Mouse (Mus musculus) cerebellum, adult 8-10 months (tissue): ENCODE results near the gene Hmx1.

Experiments used
- DNase-seq: peaks from one replicate; pipeline ENCODE4 v3.0.0; 2022

Gene Hmx1

DNA sequence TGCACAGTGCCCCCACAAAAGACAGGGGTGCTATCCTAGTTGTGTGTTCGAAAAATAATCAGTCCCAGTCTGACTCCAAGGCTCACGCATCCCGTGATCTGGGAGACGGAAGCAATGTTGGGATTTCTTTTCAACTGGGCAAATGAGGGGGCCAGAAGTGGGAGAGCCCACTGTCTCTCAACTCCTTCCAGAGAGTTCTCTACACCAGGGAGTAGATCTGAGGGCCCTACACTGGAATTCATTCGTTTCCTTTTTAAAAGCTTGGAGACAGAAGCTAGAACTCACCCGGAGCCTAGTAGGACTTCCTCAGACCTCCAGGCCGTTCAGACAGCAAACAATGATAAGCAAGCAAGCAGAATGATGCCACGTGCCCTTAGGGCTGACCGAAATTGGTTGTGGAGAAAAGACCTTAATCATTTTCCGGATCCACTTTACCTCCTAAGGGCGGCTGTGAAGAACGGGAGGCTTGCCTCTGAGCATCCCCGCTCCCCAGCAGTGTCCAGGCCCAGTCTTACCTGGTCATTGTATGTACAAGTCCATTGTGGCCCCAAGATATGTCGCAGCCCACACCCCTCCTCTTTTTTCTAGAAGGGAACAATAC is 9.5 kb downstream of the Hmx1 start:
- DNase-seq, result no peak

GRCm38 (mm10) chr5:35399061-35399460 is 10.2 kb downstream of the Hmx1 start:
- no peak for DNase-seq

DNA sequence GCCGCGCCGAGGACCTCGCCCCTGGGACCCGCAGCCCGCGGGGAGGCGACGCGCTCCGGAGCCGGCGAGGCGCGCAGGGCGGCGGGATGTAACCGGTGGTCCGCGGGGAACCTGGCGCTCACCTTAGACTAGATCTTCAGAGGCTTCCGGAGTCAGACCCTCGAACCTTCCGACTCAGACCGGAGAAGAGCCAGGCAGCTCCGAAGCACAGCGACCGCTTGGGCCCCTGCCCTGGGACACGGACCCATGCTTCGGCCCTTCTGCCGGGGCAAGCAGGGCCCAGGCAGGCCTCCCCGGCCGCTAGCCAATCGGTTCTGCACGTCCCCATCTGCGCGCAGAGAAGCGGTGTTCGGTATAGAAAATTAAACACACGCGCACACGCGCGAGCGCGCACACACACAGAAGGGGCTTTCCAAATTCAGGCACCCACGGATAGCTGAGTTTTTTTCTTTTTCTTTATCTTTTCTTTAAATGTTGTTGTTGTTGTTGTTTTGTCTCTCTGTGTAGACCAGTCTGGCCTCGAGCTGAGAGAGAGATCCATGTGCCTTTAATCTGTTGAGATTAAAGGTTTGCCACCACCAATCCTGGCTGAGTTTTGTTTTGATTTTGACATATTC is 10.9 kb downstream of the Hmx1 start:
- DNase-seq, result no peak

GRCm38 (mm10) chr5:35401240-35401639 is 12.3 kb downstream of the Hmx1 start:
- no peak for DNase-seq

DNA sequence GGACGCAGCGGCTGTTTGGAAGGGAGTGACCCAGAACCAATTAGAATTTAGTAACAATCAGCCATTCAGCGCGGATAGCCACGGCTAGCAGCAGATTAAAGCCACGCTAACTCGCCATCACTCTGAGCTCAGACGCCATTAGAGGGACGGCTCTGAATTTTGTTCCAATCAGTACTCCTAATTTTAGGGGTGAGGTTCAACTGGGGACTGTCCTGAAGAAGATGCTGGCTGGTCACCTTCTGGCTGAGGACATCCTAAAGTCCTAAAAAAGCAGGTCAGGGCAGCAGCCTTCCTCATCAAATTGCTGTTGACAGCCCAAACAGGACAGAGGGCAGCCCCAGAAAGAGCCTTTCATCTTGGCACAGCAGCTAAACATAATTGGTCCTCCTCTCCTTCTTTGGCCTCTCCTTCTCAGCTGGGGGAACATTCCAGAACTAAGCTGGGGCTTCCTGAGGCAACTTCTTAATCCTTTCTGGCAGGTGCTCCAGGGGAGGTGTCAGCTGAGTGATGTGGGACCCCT is 18.6 kb downstream of the Hmx1 start:
- no peak for DNase-seq

DNA sequence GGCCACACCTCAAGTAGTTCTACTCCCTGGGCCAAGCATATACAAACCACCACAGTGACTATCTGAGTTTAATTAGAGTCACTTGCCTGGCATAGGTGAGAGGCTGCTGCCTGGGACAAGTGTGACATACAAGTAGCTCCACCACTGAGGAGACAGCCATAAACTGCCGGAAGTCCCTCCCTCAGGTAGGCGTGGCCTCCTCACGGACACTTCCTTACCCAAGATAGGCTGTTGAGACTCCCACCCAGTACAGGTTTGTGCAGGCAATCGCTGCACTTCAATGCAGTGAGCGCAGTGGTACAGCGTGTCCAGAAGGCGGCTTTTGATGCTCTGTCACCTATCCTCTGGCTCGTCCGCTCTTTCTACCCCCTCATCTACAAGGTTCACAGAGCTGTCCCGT is 22.1 kb downstream of the Hmx1 start:
- no peak for DNase-seq

- no peak for DNase-seq
Measured at GRCm38 (mm10) chr5:35412833-35413232, 23.9 kb downstream of the Hmx1 start.

- no peak for DNase-seq
Measured at GRCm38 (mm10) chr5:35417707-35418106, 28.8 kb downstream of the Hmx1 start.

GRCm38 (mm10) chr5:35421622-35422021 is 32.7 kb downstream of the Hmx1 start:
- no peak for DNase-seq

DNA sequence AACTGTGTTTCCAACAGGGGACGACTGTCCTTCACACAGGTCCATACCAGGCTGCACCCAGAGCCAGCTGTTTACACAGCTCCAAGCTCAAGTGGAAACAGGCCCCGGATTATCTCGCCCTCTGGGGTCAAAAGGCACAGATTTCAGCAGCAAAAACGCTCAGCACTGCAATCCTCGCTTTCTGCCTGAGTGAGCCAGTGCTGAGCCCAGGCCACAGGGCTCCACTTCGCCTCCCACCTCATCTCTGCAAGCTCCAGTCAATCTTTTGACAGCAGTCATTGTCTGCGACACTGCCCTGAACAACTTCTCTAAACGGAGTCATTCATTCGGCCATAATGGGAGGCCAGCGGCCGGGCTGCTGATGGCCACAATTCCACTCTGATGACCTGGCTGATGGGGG is 36.3 kb downstream of the Hmx1 start:
- no peak for DNase-seq

- no peak for DNase-seq
Measured at GRCm38 (mm10) chr5:35427901-35428300, 39.0 kb downstream of the Hmx1 start.

DNA sequence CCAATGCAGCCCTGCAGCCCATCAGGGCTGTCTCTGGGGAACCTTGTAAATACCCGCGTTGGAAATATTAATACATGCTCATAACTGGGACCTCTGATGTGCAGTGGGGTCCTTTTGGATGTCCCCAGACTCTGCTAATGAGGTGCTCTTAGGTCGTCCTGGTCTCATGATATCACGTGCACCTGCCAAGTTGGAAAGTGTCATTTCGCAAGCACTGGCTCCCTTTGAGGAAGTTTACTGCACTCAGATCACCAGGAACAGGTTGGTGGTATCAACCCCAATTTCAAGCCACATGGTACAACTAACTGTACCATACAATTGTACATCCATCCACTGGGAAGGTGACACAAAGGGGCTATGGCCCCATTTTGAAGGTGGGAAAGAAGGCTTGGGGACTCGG is 39.5 kb downstream of the Hmx1 start:
- DNase-seq, result no peak

- DNase-seq, result no peak
Measured at GRCm38 (mm10) chr5:35432098-35432497, 43.2 kb downstream of the Hmx1 start.

GRCm38 (mm10) chr5:35434038-35434437 is 45.1 kb downstream of the Hmx1 start:
- DNase-seq, result no peak

GRCm38 (mm10) chr5:35434703-35435102 is 45.8 kb downstream of the Hmx1 start:
- DNase-seq, result no peak

DNA sequence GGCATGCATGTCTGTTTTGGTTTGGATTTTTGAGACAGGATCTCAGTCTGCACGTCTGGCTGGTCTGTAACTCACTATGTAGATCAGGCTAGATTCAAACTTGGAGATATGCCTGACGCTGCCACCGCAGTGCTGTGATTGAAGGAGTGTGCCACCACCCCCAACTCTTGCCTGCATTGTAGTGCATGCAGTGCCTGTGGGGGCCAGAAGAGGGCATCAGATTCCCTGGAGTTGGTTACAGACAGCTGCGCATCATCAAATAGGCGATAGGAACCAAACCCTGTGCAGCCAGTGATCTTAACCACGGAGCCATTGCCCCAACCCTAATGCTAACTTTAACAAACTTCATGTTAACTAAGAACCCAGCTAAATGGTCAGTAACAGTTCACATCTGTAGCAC is 49.9 kb downstream of the Hmx1 start:
- no peak for DNase-seq

DNA sequence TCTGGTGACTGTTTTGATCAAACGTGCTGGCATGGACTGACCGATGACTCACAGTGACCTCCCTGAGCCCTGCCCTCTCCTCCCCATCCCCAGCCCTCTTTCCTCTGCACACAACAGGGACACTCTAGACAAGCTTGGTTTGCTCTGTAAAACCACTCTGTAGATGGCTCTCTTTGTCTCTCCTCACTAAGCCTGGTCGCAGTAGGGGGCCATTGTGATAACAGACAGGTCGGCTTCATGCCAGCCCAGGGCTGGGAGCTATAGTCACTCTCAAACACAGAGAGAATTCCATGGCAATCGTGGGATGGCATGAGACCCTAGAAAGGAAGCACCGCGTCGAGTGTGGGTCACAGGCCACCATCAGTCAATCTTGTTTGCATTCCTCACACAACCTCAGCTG is 51.6 kb downstream of the Hmx1 start:
- no peak for DNase-seq

- DNase-seq, result no peak
Measured at GRCm38 (mm10) chr5:35441411-35441810, 52.5 kb downstream of the Hmx1 start.

- no peak for DNase-seq
Measured at GRCm38 (mm10) chr5:35444731-35445130, 55.8 kb downstream of the Hmx1 start.

- no peak for DNase-seq
Measured at GRCm38 (mm10) chr5:35447656-35448443, 58.9 kb downstream of the Hmx1 start.
